Mouse (Mus musculus) lung, embryonic 16.5 days (tissue): ENCODE results near the gene Prss43. TPM values are rescaled to one million over a fixed set of nuclear protein-coding genes. Genes with fewer than 3 reads are reported as not detected.

Source experiments
- ATAC-seq: fragments of 200-750 bp; cut with Nextera tagmentation; 2 replicates; pipeline ENCODE4 v1.8.0; 2017; ENCODE audit warnings: low read depth, mild to moderate bottlenecking, moderate library complexity
- H3K27ac ChIP-seq: fragments of 300-500 bp; sonication (generic); 2 replicates; pipeline ENCODE4 v1.5.1; 2014; ENCODE audit warnings: mild to moderate bottlenecking, control low read depth, low read length
- H3K27me3 ChIP-seq: fragments of 300-500 bp; sonication (generic); 2 replicates; pipeline ENCODE4 v1.6.1; 2014; ENCODE audit warnings: low read depth, low read length, mixed read lengths; ENCODE audit not compliant: control insufficient read depth, insufficient read depth
- H3K36me3 ChIP-seq: fragments of 300-500 bp; sonication (generic); 2 replicates; pipeline ENCODE4 v1.6.1; 2014; ENCODE audit warnings: low read length; ENCODE audit not compliant: control insufficient read depth, insufficient read depth
- H3K4me1 ChIP-seq: fragments of 300-500 bp; sonication (generic); replicated peaks from 2 replicates; pipeline ENCODE4 v1.6.1; 2014; ENCODE audit warnings: low read length, mixed read lengths; ENCODE audit not compliant: control insufficient read depth, insufficient read depth
- H3K4me2 ChIP-seq: fragments of 300-500 bp; sonication (generic); 2 replicates; pipeline ENCODE4 v1.6.1; 2014; ENCODE audit warnings: low read depth, low read length, control low read depth
- H3K4me3 ChIP-seq: fragments of 300-500 bp; sonication (generic); 2 replicates; pipeline ENCODE4 v1.5.1; 2014; ENCODE audit warnings: mild to moderate bottlenecking, low read length, control low read depth
- H3K9ac ChIP-seq: fragments of 300-500 bp; sonication (generic); 2 replicates; pipeline ENCODE4 v1.6.1; 2014; ENCODE audit warnings: low read length, control low read depth
- H3K9me3 ChIP-seq: fragments of 300-500 bp; sonication (generic); 2 replicates; pipeline ENCODE4 v1.6.1; 2016; ENCODE audit warnings: low read length; ENCODE audit not compliant: control insufficient read depth
- WGBS: fragments of 180-500 bp; shearing (Covaris S2); extraction: QIAGEN DNeasy Blood & Tissue Kit; methylation state at CpG from one replicate; pipeline ENCODE4 v1.1.7; 2014; 5-methylcytosine and 5-hydroxymethylcytosine counted together
- polyA plus RNA-seq: library from polyadenylated mRNA; unstranded; fragments of >200 nt; fragmentation: Nextera tagmentation; extraction: Ambion mirVana; gene quantifications from 2 replicates; pipeline ENCODE4 v1.2.1, GENCODE M21; 2015

The Prss43 gene
- polyA plus RNA-seq, 1 experiment from 2014 or later: not detected

DNA sequence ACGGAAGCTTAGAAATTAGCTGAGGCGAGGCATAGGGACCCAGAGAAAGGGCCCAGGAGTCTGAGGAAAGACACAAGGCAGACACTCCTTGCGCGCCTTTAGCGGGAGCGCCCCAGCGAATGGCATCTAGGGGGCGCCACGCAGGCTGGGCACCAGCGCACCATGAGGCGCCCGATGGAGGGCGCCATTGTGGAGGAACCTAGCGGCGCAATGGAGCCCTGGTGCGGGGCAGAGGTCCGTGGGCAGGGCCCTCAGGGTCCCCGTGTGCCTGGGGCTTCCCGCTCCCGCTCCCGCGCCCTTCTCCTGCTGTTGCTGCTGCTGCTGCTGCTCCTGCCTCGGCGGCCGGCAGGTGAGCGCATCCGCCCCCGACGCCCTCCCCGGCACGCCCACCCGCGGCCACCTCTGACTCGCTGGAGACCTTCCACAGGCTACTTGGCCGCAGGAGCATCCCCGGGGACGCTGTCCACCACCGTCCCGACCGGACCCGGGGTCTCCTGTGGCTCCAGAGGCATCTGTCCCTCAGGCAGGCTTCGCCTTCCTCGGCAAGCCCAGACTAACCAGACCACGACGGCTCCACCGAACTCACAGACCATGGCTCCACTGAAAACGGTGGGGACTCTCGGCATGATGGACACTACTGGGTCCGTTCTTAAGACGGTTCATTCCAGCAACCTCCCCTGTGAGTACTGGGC lies 31.4 kb downstream of the Prss43 start, which contains the start of gene Prss50:
Gene Prss50 (plus strand): TSS at position 187 of the 692 bp plus-strand sequence.
- Histone ChIP-seq H3K27ac (no peak within 1 kb of the TSS), H3K4me2 (peak within 1 kb of the TSS; percentile 46), H3K9ac (peak within 1 kb of the TSS; percentile 21; the same call in 1 of the 2 replicates), H3K4me3 (peak within 1 kb of the TSS; percentile 16), H3K27me3 (peaks cover 17% of the 10 kb centered on the region), H3K9me3 (no peaks in the 10 kb centered on the region), H3K36me3 (no peaks in the 10 kb centered on the region), H3K4me1 (no peaks in the 10 kb centered on the region)
- ATAC-seq: no peak
- WGBS: 13% methylated on average over 43 of the region's 50 CpGs

- H3K27me3 ChIP-seq: peaks cover 17% of the 10 kb centered on the region
- no peak overlapping the region for H3K27ac ChIP-seq
- H3K4me1 ChIP-seq: no peaks in the 10 kb centered on the region
These were observed 32.0 kb downstream of the Prss43 start for GRCm38 (mm10) chr9:110858523-110858922.

GRCm38 (mm10) chr9:110858967-110859596 lies 32.6 kb downstream of the Prss43 start:
- Histone ChIP-seq H3K4me1 (no peaks in the 10 kb centered on the region), H3K27ac (no peak overlapping the region), H3K36me3 (no peaks in the 10 kb centered on the region), H3K4me3 (no peak overlapping the region), H3K9ac (no peak overlapping the region), H3K4me2 (no peak overlapping the region), H3K27me3 (peaks cover 17% of the 10 kb centered on the region), H3K9me3 (no peaks in the 10 kb centered on the region)
- 83% methylated on average over 5 of the region's 5 CpGs for WGBS
- no peak for ATAC-seq

More at GRCm38 (mm10) chr9:110858523-110858922, 32.0 kb downstream of the Prss43 start:
- Histone ChIP-seq H3K9me3 (no peaks in the 10 kb centered on the region), H3K36me3 (no peaks in the 10 kb centered on the region), H3K4me2 (no peak overlapping the region), H3K4me3 (no peak overlapping the region), H3K9ac (no peak overlapping the region)
- no peak for ATAC-seq
- WGBS: 39% methylated on average over 5 of the region's 5 CpGs

DNA sequence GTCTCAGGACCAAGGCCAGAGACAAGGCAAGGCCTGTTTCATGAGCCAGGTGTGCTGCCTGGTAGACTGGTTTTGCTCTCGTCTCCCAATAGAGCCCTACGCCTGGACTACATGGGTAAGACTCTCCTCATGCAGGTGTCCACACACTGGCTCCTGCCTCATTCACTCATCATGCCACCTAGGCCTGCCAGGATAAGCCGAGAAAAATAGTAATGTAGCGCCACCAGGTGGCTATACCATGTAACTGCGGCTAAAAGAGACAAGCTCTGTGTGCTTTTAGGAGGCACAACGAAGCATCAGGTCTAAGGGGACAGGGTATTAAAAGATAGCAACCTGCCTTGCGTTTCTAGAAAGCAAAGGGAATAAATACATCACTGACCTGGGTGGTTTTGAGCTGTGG lies 44.5 kb downstream of the Prss43 start:
- Histone ChIP-seq H3K36me3 (no peaks in the 10 kb centered on the region), H3K9ac (no peak overlapping the region), H3K27ac (no peak overlapping the region), H3K4me2 (no peak overlapping the region), H3K9me3 (no peaks in the 10 kb centered on the region), H3K27me3 (peaks cover 15% of the 10 kb centered on the region; the same call in 1 of the 2 replicates), H3K4me1 (peaks cover 7% of the 10 kb centered on the region), H3K4me3 (no peak overlapping the region)
- no peak for ATAC-seq
- WGBS: 18% methylated on average over 7 of the region's 7 CpGs

DNA sequence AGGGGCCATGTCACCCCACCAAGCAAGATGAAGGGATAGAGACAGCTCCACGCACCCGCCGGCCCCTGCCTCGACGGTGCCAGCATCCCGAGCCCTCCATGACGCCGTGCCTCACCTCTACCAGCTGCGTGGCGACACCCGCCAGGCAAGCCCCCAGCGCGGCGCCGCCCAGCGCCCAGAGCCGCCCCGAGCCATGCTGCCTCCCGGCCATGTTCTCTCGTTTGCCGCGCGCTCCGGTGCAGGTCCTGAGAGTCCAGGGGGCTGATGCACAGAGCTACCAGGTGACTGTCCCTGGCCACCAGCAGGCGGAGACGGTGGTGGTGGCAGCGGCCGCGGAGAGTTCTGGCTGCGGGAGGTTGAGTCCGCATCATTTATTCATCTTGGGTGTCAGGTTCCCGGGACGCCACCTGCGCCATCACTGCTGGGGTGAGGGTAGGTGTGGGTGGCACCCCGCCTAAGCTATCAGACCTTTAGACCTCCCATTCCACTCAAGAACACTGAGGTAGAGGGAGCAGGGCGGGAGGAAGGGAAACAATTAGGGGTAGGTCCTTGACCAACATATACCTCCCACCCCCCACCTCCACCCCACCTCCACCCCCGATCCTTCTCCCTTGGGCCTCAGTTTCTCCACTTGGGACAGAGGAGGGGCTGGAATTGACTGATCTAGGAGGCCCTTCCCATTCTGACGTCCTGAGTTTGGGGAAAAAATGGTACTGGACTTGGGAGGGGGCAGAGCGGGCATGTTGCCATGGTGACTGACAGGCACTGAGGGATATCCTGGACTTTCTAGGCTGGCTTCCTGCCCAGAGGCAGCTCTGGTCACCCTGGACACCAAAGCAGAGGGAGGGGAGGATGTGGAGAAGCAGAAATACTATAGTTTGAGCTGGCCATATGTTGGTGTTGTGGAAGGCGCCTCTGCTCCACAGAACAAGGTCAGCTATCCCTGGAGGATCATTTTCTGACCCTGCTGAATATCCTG lies 47.5 kb downstream of the Prss43 start:
- Histone ChIP-seq H3K9me3 (no peaks in the 10 kb centered on the region), H3K27me3 (peaks cover 15% of the 10 kb centered on the region; the same call in 1 of the 2 replicates), H3K36me3 (no peaks in the 10 kb centered on the region), H3K4me1 (peaks cover 11% of the 10 kb centered on the region), H3K4me3 (peak overlapping the region; percentile 32), H3K4me2 (peak overlapping the region; percentile 41), H3K27ac (no peak overlapping the region), H3K9ac (0 out of 2 replicates have a peak overlapping the region, but pooled peaks have one; percentile 21)
- 7% methylated on average over 40 of the region's 40 CpGs for WGBS
- peak; percentile 67; the same call in 1 of the 2 replicates for ATAC-seq

DNA sequence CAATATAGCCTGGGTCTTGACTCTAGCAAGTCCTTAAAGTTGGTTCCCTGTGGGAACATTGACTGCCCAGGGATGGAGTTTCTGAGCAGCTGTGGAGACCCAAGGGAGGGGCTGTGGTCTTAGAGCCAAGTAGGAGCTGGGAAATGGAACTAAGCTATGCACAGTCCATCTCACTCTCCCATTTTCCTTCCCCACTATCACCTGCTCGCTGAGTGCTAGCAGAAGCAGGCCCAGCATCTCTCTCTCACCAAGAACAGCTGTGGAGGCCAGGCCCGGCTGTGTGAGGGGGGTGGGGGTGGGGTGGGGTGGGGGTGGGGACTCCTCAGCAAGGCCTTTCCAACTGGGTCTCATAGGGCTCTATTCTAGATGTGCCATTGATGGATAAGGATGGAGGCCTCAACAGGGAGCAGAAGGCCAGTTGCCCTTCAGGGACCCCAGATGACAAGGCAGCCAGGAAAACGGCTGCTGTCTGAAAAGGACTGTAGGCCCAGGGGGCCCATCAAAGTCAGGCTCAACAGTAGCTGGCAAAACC lies 48.2 kb downstream of the Prss43 start:
- Histone ChIP-seq H3K36me3 (no peaks in the 10 kb centered on the region), H3K4me1 (peaks cover 17% of the 10 kb centered on the region), H3K9ac (no peak overlapping the region), H3K4me3 (no peak overlapping the region), H3K27ac (no peak overlapping the region), H3K9me3 (no peaks in the 10 kb centered on the region), H3K4me2 (no peak overlapping the region), H3K27me3 (peaks cover 15% of the 10 kb centered on the region; the same call in 1 of the 2 replicates)
- WGBS: 26% methylated on average over 3 of the region's 3 CpGs
- no peak for ATAC-seq

DNA sequence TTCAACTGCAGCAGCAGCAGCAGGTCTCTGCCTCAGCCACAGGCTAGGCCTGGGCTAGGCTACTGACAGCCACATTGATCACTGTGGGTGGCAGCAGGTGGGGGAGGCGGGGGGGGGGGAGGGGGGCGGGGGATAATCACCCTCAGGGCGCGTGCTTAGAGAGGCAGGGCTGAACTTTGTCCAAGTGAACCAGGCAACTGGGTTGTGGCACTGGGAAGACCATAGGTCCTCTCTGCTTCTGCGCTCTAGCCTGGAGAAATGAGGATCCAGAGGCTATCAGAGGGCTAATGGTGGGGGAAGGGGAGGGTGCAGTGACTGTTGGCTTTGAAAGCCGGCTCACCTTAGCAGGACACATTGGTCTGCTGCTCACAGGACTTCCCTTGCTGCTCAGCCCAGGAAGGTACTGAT lies 48.8 kb downstream of the Prss43 start:
- Histone ChIP-seq H3K27me3 (peaks cover 15% of the 10 kb centered on the region; the same call in 1 of the 2 replicates), H3K4me2 (no peak overlapping the region), H3K27ac (no peak overlapping the region), H3K9me3 (no peaks in the 10 kb centered on the region), H3K36me3 (no peaks in the 10 kb centered on the region), H3K9ac (no peak overlapping the region), H3K4me3 (no peak overlapping the region), H3K4me1 (peaks cover 19% of the 10 kb centered on the region)
- WGBS: 28% methylated on average over 4 of the region's 6 CpGs
- ATAC-seq: no peak

DNA sequence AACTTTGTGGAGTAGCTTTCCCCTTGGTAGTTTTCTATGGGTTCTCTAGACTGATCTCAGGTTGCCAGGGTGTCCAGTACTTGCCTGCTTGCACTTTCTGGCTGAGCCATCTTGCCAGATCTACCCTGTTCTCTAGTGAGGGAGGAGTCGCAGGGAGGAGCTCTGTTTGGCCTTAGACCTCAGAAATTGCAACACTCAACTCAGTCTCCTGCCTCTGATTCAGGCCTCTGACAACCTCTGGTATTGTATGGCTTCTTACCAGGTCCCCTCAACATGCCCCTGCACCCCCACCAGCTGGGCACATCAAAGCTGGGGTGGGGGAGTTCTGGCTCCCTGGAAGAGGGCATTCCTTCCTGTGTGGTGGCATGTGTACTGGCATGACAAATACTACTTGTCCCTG lies 50.9 kb downstream of the Prss43 start:
- no peak overlapping the region for H3K27ac ChIP-seq
- no peaks in the 10 kb centered on the region for H3K36me3 ChIP-seq
- H3K4me2 ChIP-seq: no peak overlapping the region
- peaks cover 15% of the 10 kb centered on the region; the same call in 1 of the 2 replicates for H3K27me3 ChIP-seq
- no peaks in the 10 kb centered on the region for H3K9me3 ChIP-seq
- H3K4me3 ChIP-seq: no peak overlapping the region
- 79% methylated on average over 1 of the region's 1 CpGs for WGBS
- H3K4me1 ChIP-seq: peaks cover 35% of the 10 kb centered on the region
- H3K9ac ChIP-seq: no peak overlapping the region
- ATAC-seq: no peak
